In the genomic region with DNA sequence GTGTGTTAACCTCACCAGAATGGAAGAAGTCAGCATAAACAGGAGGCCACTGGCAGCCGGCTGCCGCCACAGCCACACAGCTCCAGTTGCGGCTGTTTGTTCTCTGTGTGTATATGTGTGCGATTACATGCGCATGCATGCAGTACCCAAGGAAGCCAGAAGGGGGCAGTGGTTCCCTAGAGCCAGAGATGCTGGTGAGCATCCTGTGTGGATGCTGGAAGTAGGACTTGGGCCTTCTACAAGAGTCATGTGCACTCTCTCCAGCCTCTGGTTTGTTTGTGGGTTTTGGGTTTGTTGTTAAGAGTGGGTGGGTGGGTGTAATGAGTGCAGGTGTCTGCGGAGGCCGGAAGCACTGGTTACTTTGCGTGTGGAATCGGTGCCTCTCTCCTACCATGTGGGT, we compare ENCODE assay signal across 18 mouse cellular contexts. TPM values are rescaled to one million over a fixed set of nuclear protein-coding genes. Genes with fewer than 3 reads are reported as not detected.
A peak's percentile ranks its signal among the peaks of the same experiment; 100 is the strongest.
DNase-seq lines count a peak whose midpoint lies in the region; ATAC-seq and TF ChIP-seq lines count a peak whose summit lies in the region.
"Had no signal": no experiment of that assay in that cellular context is flagged by ENCODE, and none has a peak within 500 bp of the region (broad histone marks: within the 10 kb centered on the region; RNA-seq: fewer than 3 reads in every experiment).

No protein-coding gene starts in this region.

- no peaks in the 10 kb centered on the region for H3K9me3 ChIP-seq in ES-Bruce4 (replicated peaks; ENCODE audit: control insufficient read depth, insufficient read depth, low read length, poor library complexity, severe bottlenecking)
- H3K9me3 ChIP-seq: forebrain, embryonic 15.5 days had no signal

- no peaks in the 10 kb centered on the region for H3K36me3 ChIP-seq in heart, adult 2 months (ENCODE audit: control insufficient read depth, insufficient read depth, low read length)
- peaks cover 6% of the 10 kb centered on the region for H3K36me3 ChIP-seq in ES-Bruce4 (ENCODE audit: control insufficient read depth, insufficient read depth, low read length, poor library complexity, severe bottlenecking)

- H3K4me1 ChIP-seq in heart, adult 2 months (ENCODE audit: control insufficient read depth, insufficient read depth, low read length) = peaks cover 1% of the 10 kb centered on the region
- H3K4me1 ChIP-seq in lung, adult 2 months (ENCODE audit: control insufficient read depth, insufficient read depth, low read length) = no peaks in the 10 kb centered on the region
- no peaks in the 10 kb centered on the region for H3K4me1 ChIP-seq in ES-Bruce4 (ENCODE audit: control insufficient read depth, insufficient read depth, low read length)
- 0 out of 2 replicates have a peak, but pooled peaks cover 3% of the 10 kb centered on the region for H3K4me1 ChIP-seq in embryonic fibroblast, embryonic 13.5 days (ENCODE audit: control insufficient read depth, insufficient read depth, low read length)

- H3K4me3 ChIP-seq in heart, adult 2 months = no peak overlapping the region
- no peak overlapping the region for H3K4me3 ChIP-seq in lung, adult 2 months (replicated peaks; ENCODE audit: extremely low read depth, low read depth, low read length)
- H3K4me3 ChIP-seq in ES-Bruce4 (ENCODE audit: low read depth, low read length) = no peak overlapping the region
- H3K4me3 ChIP-seq in embryonic fibroblast, embryonic 13.5 days (ENCODE audit: insufficient read depth, low read length) = no peak overlapping the region
- H3K4me3 ChIP-seq: embryonic facial prominence, embryonic 10.5 days; forebrain, embryonic 15.5 days had no signal

- H3K79me2 ChIP-seq in heart, adult 2 months (replicated peaks; ENCODE audit: control insufficient read depth, insufficient read depth, low read length) = no peaks in the 10 kb centered on the region

- no peak for ATAC-seq in inflammation-experienced regulatory T-cells, adult 6 months
- ATAC-seq: forebrain, embryonic 15.5 days; midbrain, embryonic 16.5 days had no signal

- intact Hi-C loops in heart, adult 2 months (cut with DNase I) = no loop called here

- no peak overlapping the region for H3K9ac ChIP-seq in heart, adult 2 months (ENCODE audit: low read depth, low read length)
- no peak overlapping the region for H3K9ac ChIP-seq in ES-Bruce4 (ENCODE audit: low read depth, poor library complexity, severe bottlenecking)
- H3K9ac ChIP-seq: forebrain, embryonic 15.5 days had no signal

- peak; percentile 55 for TF ChIP-seq CTCF in heart, adult 2 months (IDR thresholded peaks at IDR 0.05)
- TF ChIP-seq CTCF in lung, adult 2 months (IDR thresholded peaks at IDR 0.05; ENCODE audit: insufficient read depth, low read length) = peak; percentile 36; the same call in 1 of the 2 replicates
- TF ChIP-seq CTCF in ES-Bruce4 (IDR thresholded peaks at IDR 0.05; ENCODE audit: low read depth, low read length) = peak; percentile 49
- 0 out of 2 replicates have a peak, but pooled peaks have one; percentile 25 for TF ChIP-seq CTCF in embryonic fibroblast, embryonic 13.5 days (IDR thresholded peaks at IDR 0.05; ENCODE audit: borderline replicate concordance, insufficient read depth, low read length)

- 99% methylated on average over 9 of the region's 9 CpGs for WGBS in heart, adult 2 months
- over 99% methylated on average over 9 of the region's 9 CpGs for WGBS in lung, adult 2 months

- no peak for TF ChIP-seq POLR2A in heart, adult 2 months (IDR thresholded peaks at IDR 0.05; ENCODE audit: insufficient read depth, low read depth, low read length)
- TF ChIP-seq POLR2A in lung, adult 2 months (IDR thresholded peaks at IDR 0.05; ENCODE audit: borderline replicate concordance, extremely low read depth, low read depth, low read length) = no peak
- no peak for TF ChIP-seq POLR2A in ES-Bruce4 (IDR thresholded peaks at IDR 0.05; ENCODE audit: insufficient read depth, low read length)
- no peak for TF ChIP-seq POLR2A in embryonic fibroblast, embryonic 13.5 days (IDR thresholded peaks at IDR 0.05; ENCODE audit: low read depth, low read length)

- no peaks in the 10 kb centered on the region for H3K27me3 ChIP-seq in heart, adult 2 months (ENCODE audit: control insufficient read depth, insufficient read depth, low read length)
- H3K27me3 ChIP-seq in ES-Bruce4 (ENCODE audit: control insufficient read depth, insufficient read depth, low read length, poor library complexity, severe bottlenecking) = no peaks in the 10 kb centered on the region
- H3K27me3 ChIP-seq: forebrain, embryonic 15.5 days had no signal

- no peak for TF ChIP-seq EP300 in heart, adult 2 months (IDR thresholded peaks at IDR 0.05; ENCODE audit: insufficient read depth, low read depth, low read length)
- TF ChIP-seq EP300 in ES-Bruce4 (IDR thresholded peaks at IDR 0.05; ENCODE audit: insufficient read depth, low read depth, low read length) = no peak

- no peak for DNase-seq in heart, adult 2 months
- no peak for DNase-seq in heart, adult 8-10 months (ENCODE audit: low spot score)
- DNase-seq in lung, adult 2 months = no peak
- no peak for DNase-seq in lung, postnatal 25 days (ENCODE audit: low spot score)
- no peak for DNase-seq in frontal cortex, postnatal 10 days (ENCODE audit: low spot score in 2 of 2)
- DNase-seq: adrenal gland, postnatal 10 days; cerebellum, adult 11 months; heart, postnatal 36 days; kidney, postnatal 14 days; spleen, adult 18-20 months; thymus, postnatal 25 days had no signal

- H3K27ac ChIP-seq in heart, adult 2 months = no peak overlapping the region
- no peak overlapping the region for H3K27ac ChIP-seq in ES-Bruce4 (ENCODE audit: insufficient read depth, low read length)
- H3K27ac ChIP-seq in embryonic fibroblast, embryonic 13.5 days (ENCODE audit: insufficient read depth, low read length) = no peak overlapping the region
- H3K27ac ChIP-seq: embryonic facial prominence, embryonic 10.5 days; forebrain, embryonic 15.5 days had no signal

RNA-seq across cellular contexts. Expression of gene Smg9, which starts 3.4 kb away (rescaled TPM):
- total RNA-seq in heart, adult 2 months (2021) = 1 to 10 TPM; 5.9 to 6.6 TPM
- 19.2 and 21.4 TPM in 2 replicates for polyA plus RNA-seq in heart, adult 2 months (2012; rRNA removed)
- 1 to 10 TPM; 5.9 to 8.3 (median 8.0) TPM for total RNA-seq in heart, adult 8-10 months (2022)
- polyA plus RNA-seq in lung, adult 2 months (2012; rRNA removed) = 35.8 and 58.4 TPM in 2 replicates
- 25.5 and 37.9 TPM in 2 replicates for polyA plus RNA-seq in ES-Bruce4 (2011; ENCODE audit: insufficient read depth, insufficient read length, low read depth, missing spikeins)
- polyA plus RNA-seq in embryonic fibroblast, embryonic 13.5 days (2011; ENCODE audit: insufficient read length, low read depth, missing spikeins) = 14.8 and 18.1 TPM in 2 replicates
- polyA plus RNA-seq in inflammation-experienced regulatory T-cells, adult 6 months (2017; shearing (Covaris generic)) = 10 to 100 TPM; 22.7 to 26.1 (median 23.6) TPM

RNA-seq across cellular contexts. Expression of gene Kcnn4, which starts 32.8 kb away (rescaled TPM):
- total RNA-seq in heart, adult 2 months (2021) = 1 to 10 TPM in 1 of 2 experiments, under 1 TPM in 1; 0.91 to 1.1 TPM
- polyA plus RNA-seq in heart, adult 2 months (2012; rRNA removed) = 1.2 and 1.9 TPM in 2 replicates
- 1 to 10 TPM in 1 of 4 experiments, under 1 TPM in 3; 0.44 to 1.3 (median 0.69) TPM for total RNA-seq in heart, adult 8-10 months (2022)
- polyA plus RNA-seq in lung, adult 2 months (2012; rRNA removed) = 9.0 and 11.3 TPM in 2 replicates
- 1.4 and 1.8 TPM in 2 replicates for polyA plus RNA-seq in ES-Bruce4 (2011; ENCODE audit: insufficient read depth, insufficient read length, low read depth, missing spikeins)
- 1.9 and 3.4 TPM in 2 replicates for polyA plus RNA-seq in embryonic fibroblast, embryonic 13.5 days (2011; ENCODE audit: insufficient read length, low read depth, missing spikeins)
- 100 to 1,000 TPM in 2 of 3 experiments, 10 to 100 TPM in 1; 79.1 to 131 (median 126) TPM for polyA plus RNA-seq in inflammation-experienced regulatory T-cells, adult 6 months (2017; shearing (Covaris generic))

RNA-seq across cellular contexts. Expression of gene Irgc1, which starts 49.2 kb away (rescaled TPM):
- total RNA-seq in heart, adult 2 months (2021) = not detected
- 0.67 and 0.88 TPM in 2 replicates for polyA plus RNA-seq in heart, adult 2 months (2012; rRNA removed)
- under 1 TPM in 1 of 4 experiments, not detected in 3; 0.32 TPM for total RNA-seq in heart, adult 8-10 months (2022)
- polyA plus RNA-seq in lung, adult 2 months (2012; rRNA removed) = 0.69 and 3.8 TPM in 2 replicates
- polyA plus RNA-seq in ES-Bruce4 (2011; ENCODE audit: insufficient read depth, insufficient read length, low read depth, missing spikeins) = not detected in 2 replicates
- polyA plus RNA-seq in embryonic fibroblast, embryonic 13.5 days (2011; ENCODE audit: insufficient read length, low read depth, missing spikeins) = not detected in 2 replicates
- polyA plus RNA-seq in inflammation-experienced regulatory T-cells, adult 6 months (2017; shearing (Covaris generic)) = not detected
- total RNA-seq: heart, postnatal 36 days had no signal
- polyA plus RNA-seq: embryonic facial prominence, embryonic 10.5 days; forebrain, embryonic 15.5 days; lung, embryonic 16.5 days; midbrain, embryonic 16.5 days had no signal

RNA-seq across cellular contexts. Expression of gene Lypd5, which starts 53.9 kb away (rescaled TPM):
- total RNA-seq in heart, adult 2 months (2021) = not detected
- polyA plus RNA-seq in heart, adult 2 months (2012; rRNA removed) = not detected in 2 replicates
- not detected for total RNA-seq in heart, adult 8-10 months (2022)
- polyA plus RNA-seq in lung, adult 2 months (2012; rRNA removed) = 32.1 TPM in 1 of 2 replicates, not detected in the other
- polyA plus RNA-seq in ES-Bruce4 (2011; ENCODE audit: insufficient read depth, insufficient read length, low read depth, missing spikeins) = not detected in 2 replicates
- polyA plus RNA-seq in embryonic fibroblast, embryonic 13.5 days (2011; ENCODE audit: insufficient read length, low read depth, missing spikeins) = not detected in 2 replicates
- polyA plus RNA-seq in inflammation-experienced regulatory T-cells, adult 6 months (2017; shearing (Covaris generic)) = not detected
- total RNA-seq: adrenal gland, postnatal 10 days; heart, postnatal 36 days had no signal
- polyA plus RNA-seq: embryonic facial prominence, embryonic 10.5 days; forebrain, embryonic 15.5 days; midbrain, embryonic 16.5 days had no signal

RNA-seq across cellular contexts. Expression of gene Plaur, which starts 59.4 kb away (rescaled TPM):
- total RNA-seq in heart, adult 2 months (2021) = 1 to 10 TPM; 3.3 to 3.6 TPM
- polyA plus RNA-seq in heart, adult 2 months (2012; rRNA removed) = 4.2 and 5.0 TPM in 2 replicates
- total RNA-seq in heart, adult 8-10 months (2022) = 1 to 10 TPM; 1.7 to 9.2 (median 2.6) TPM
- polyA plus RNA-seq in lung, adult 2 months (2012; rRNA removed) = 65.6 and 88.8 TPM in 2 replicates
- 29.5 and 38.0 TPM in 2 replicates for polyA plus RNA-seq in ES-Bruce4 (2011; ENCODE audit: insufficient read depth, insufficient read length, low read depth, missing spikeins)
- 35.2 and 70.2 TPM in 2 replicates for polyA plus RNA-seq in embryonic fibroblast, embryonic 13.5 days (2011; ENCODE audit: insufficient read length, low read depth, missing spikeins)
- polyA plus RNA-seq in inflammation-experienced regulatory T-cells, adult 6 months (2017; shearing (Covaris generic)) = 1 to 10 TPM in 2 of 3 experiments, under 1 TPM in 1; 0.62 to 1.6 (median 1.5) TPM
